Mouse (Mus musculus) thymus, postnatal 36 days (tissue): ENCODE results near the gene Kcnd2.
"Not testable (repeated sequence)": the region's sequence is repeated elsewhere in the genome, so short reads cannot be mapped to it uniquely, and the experiment has no call there.

Source experiments
- DNase-seq, 2 experiments: peaks; one replicate each; pipeline ENCODE4 v3.0.0; 2022; ENCODE audit warnings: mixed read lengths in 2 of 2

Kcnd2 gene

GRCm38 (mm10) chr6:21215491-21216191 is at the start of gene Kcnd2:
Kcnd2 (plus strand) TSS chr6:21215503.
- no peak for DNase-seq

GRCm38 (mm10) chr6:21166611-21167010 is 48.7 kb upstream of the Kcnd2 start:
- no peak for DNase-seq

- DNase-seq, result no peak
These were observed 20.0 kb upstream of the Kcnd2 start for GRCm38 (mm10) chr6:21195341-21195740.

GRCm38 (mm10) chr6:21213865-21214672 is 1.2 kb upstream of the Kcnd2 start:
- no peak for DNase-seq

GRCm38 (mm10) chr6:21214673-21215490 is 421 bp upstream of the Kcnd2 start:
- DNase-seq, result no peak

- no peak for DNase-seq
These were observed 1.1 kb downstream of the Kcnd2 start for GRCm38 (mm10) chr6:21216206-21217020.

- DNase-seq, result no peak
These were observed 1.9 kb downstream of the Kcnd2 start for GRCm38 (mm10) chr6:21217156-21217555.

- DNase-seq, result no peak
These were observed 10.8 kb downstream of the Kcnd2 start for GRCm38 (mm10) chr6:21226124-21226523.

GRCm38 (mm10) chr6:21259031-21259430 is 43.7 kb downstream of the Kcnd2 start:
- DNase-seq, result no peak

GRCm38 (mm10) chr6:21267897-21268296 is 52.6 kb downstream of the Kcnd2 start:
- DNase-seq, result no peak

GRCm38 (mm10) chr6:21277343-21277933 is 62.1 kb downstream of the Kcnd2 start:
- DNase-seq, result no peak

GRCm38 (mm10) chr6:21304943-21305342 is 89.6 kb downstream of the Kcnd2 start:
- DNase-seq, result no peak

- no peak for DNase-seq
These were observed 94.9 kb downstream of the Kcnd2 start for GRCm38 (mm10) chr6:21310159-21310558.

GRCm38 (mm10) chr6:21321407-21321806 is 106.1 kb downstream of the Kcnd2 start:
- no peak for DNase-seq

- DNase-seq, result no peak
These were observed 106.9 kb downstream of the Kcnd2 start for GRCm38 (mm10) chr6:21322211-21322610.

GRCm38 (mm10) chr6:21325251-21325650 is 109.9 kb downstream of the Kcnd2 start:
- no peak for DNase-seq

- DNase-seq, result no peak
These were observed 111.9 kb downstream of the Kcnd2 start for GRCm38 (mm10) chr6:21327081-21327737.

- not testable (repeated sequence) for DNase-seq
These were observed 170.0 kb downstream of the Kcnd2 start for GRCm38 (mm10) chr6:21385298-21385697.

GRCm38 (mm10) chr6:21391776-21392175 is 176.5 kb downstream of the Kcnd2 start:
- DNase-seq, result no peak

GRCm38 (mm10) chr6:21413656-21414055 is 198.4 kb downstream of the Kcnd2 start:
- DNase-seq, result no peak

GRCm38 (mm10) chr6:21418246-21418645 is 202.9 kb downstream of the Kcnd2 start:
- DNase-seq, result no peak
